Mouse (Mus musculus): ENCODE data around the gene Dpy19l1. TPM values are rescaled to one million over a fixed set of nuclear protein-coding genes. Genes with fewer than 3 reads are reported as not detected.

Gene Dpy19l1
- total RNA-seq, 1 experiment, result 54.1 TPM

- no peak for DNase-seq (ENCODE audit: low read depth, low spot score)
- Histone ChIP-seq H3K9ac (ENCODE audit: insufficient read depth, low read depth, low read length, poor library complexity, severe bottlenecking) (no peak overlapping the region), H3K36me3 (ENCODE audit: control insufficient read depth, insufficient read depth, low read length, poor library complexity, severe bottlenecking) (no peaks in the 10 kb centered on the region), H3K9me3 (ENCODE audit: control insufficient read depth, insufficient read depth, low read depth, low read length) (no peaks in the 10 kb centered on the region), H3K27ac (ENCODE audit: insufficient read depth, low read depth, low read length, poor library complexity, severe bottlenecking) (no peak overlapping the region), H3K4me3 (ENCODE audit: insufficient read depth in 1 of 2, low read depth in 1 of 2, low read length in 2 of 2, poor library complexity in 1 of 2, severe bottlenecking in 1 of 2) (no peak overlapping the region), H3K4me1 (ENCODE audit: control insufficient read depth in 2 of 2, insufficient read depth in 2 of 2, low read length in 2 of 2, poor library complexity in 1 of 2) (no peaks in the 10 kb centered on the region; a peak in 1 of 4 replicates)
- TF ChIP-seq MAFK (IDR thresholded peaks at IDR 0.05; ENCODE audit: insufficient read depth, low read depth, low read length) (no peak), CHD2 (IDR thresholded peaks at IDR 0.05; ENCODE audit: low read depth, low read length) (no peak), HCFC1 (IDR thresholded peaks at IDR 0.05; ENCODE audit: borderline replicate concordance, insufficient read depth, low read length) (no peak), ZNF384 (IDR thresholded peaks at IDR 0.05; ENCODE audit: low read depth, low read length) (no peak), ZC3H11A (IDR thresholded peaks at IDR 0.05; ENCODE audit: borderline replicate concordance, low read depth, low read length) (no peak)
- in situ Hi-C loops (cut with MboI; ENCODE audit: low sequenced_read_pairs in 2 of 2, unreplicated experiment in 2 of 2), result loop anchor here (10.0 to 25.0 kb wide), 2 partner anchors 376 to 389 kb away; no protein-coding TSS in a partner anchor
Measured at GRCm38 (mm10) chr9:24513290-24514077, 10.5 kb upstream of the Dpy19l1 start.

GRCm38 (mm10) chr9:24512121-24512539, 9.2 kb upstream of the Dpy19l1 start:
- in situ Hi-C loops (cut with MboI; ENCODE audit: low sequenced_read_pairs in 2 of 2, unreplicated experiment in 2 of 2), result loop anchor here (10.0 to 25.0 kb wide), 2 partner anchors 375 to 387 kb away; no protein-coding TSS in a partner anchor
- no peaks in the 10 kb centered on the region for H3K9me3 ChIP-seq (ENCODE audit: control insufficient read depth, insufficient read depth, low read depth, low read length)
- DNase-seq (ENCODE audit: low read depth, low spot score), result no peak
- no peak overlapping the region for H3K27ac ChIP-seq (ENCODE audit: insufficient read depth, low read depth, low read length, poor library complexity, severe bottlenecking)
- no peak overlapping the region for H3K4me3 ChIP-seq (ENCODE audit: insufficient read depth in 1 of 2, low read depth in 1 of 2, low read length in 2 of 2, poor library complexity in 1 of 2, severe bottlenecking in 1 of 2)
- no peaks in the 10 kb centered on the region for H3K36me3 ChIP-seq (ENCODE audit: control insufficient read depth, insufficient read depth, low read length, poor library complexity, severe bottlenecking)
- H3K4me1 ChIP-seq (ENCODE audit: control insufficient read depth in 2 of 2, insufficient read depth in 2 of 2, low read length in 2 of 2, poor library complexity in 1 of 2), result no peaks in the 10 kb centered on the region; a peak in 1 of 4 replicates
- TF ChIP-seq CHD2 (IDR thresholded peaks at IDR 0.05; ENCODE audit: low read depth, low read length) (no peak), ZNF384 (IDR thresholded peaks at IDR 0.05; ENCODE audit: low read depth, low read length) (no peak), HCFC1 (IDR thresholded peaks at IDR 0.05; ENCODE audit: borderline replicate concordance, insufficient read depth, low read length) (no peak), MAFK (IDR thresholded peaks at IDR 0.05; ENCODE audit: insufficient read depth, low read depth, low read length) (no peak), ZC3H11A (IDR thresholded peaks at IDR 0.05; ENCODE audit: borderline replicate concordance, low read depth, low read length) (no peak)
- H3K9ac ChIP-seq (ENCODE audit: insufficient read depth, low read depth, low read length, poor library complexity, severe bottlenecking), result no peak overlapping the region

- Histone ChIP-seq H3K4me3 (ENCODE audit: insufficient read depth in 1 of 2, low read depth in 1 of 2, low read length in 2 of 2, poor library complexity in 1 of 2, severe bottlenecking in 1 of 2) (no peak overlapping the region), H3K4me1 (ENCODE audit: control insufficient read depth in 2 of 2, insufficient read depth in 2 of 2, low read length in 2 of 2, poor library complexity in 1 of 2) (no peaks in the 10 kb centered on the region; a peak in 1 of 4 replicates), H3K9ac (ENCODE audit: insufficient read depth, low read depth, low read length, poor library complexity, severe bottlenecking) (no peak overlapping the region), H3K9me3 (ENCODE audit: control insufficient read depth, insufficient read depth, low read depth, low read length) (no peaks in the 10 kb centered on the region), H3K36me3 (ENCODE audit: control insufficient read depth, insufficient read depth, low read length, poor library complexity, severe bottlenecking) (no peaks in the 10 kb centered on the region), H3K27ac (ENCODE audit: insufficient read depth, low read depth, low read length, poor library complexity, severe bottlenecking) (no peak overlapping the region)
- no peak for TF ChIP-seq ZNF384 (IDR thresholded peaks at IDR 0.05; ENCODE audit: low read depth, low read length)
- no peak for TF ChIP-seq MAFK (IDR thresholded peaks at IDR 0.05; ENCODE audit: insufficient read depth, low read depth, low read length)
- TF ChIP-seq CHD2 (IDR thresholded peaks at IDR 0.05; ENCODE audit: low read depth, low read length), result no peak
- no peak for TF ChIP-seq ZC3H11A (IDR thresholded peaks at IDR 0.05; ENCODE audit: borderline replicate concordance, low read depth, low read length)
- TF ChIP-seq HCFC1 (IDR thresholded peaks at IDR 0.05; ENCODE audit: borderline replicate concordance, insufficient read depth, low read length), result no peak
- DNase-seq (ENCODE audit: low read depth, low spot score), result no peak
- in situ Hi-C loops (cut with MboI; ENCODE audit: low sequenced_read_pairs in 2 of 2, unreplicated experiment in 2 of 2), result loop anchor here (10.0 to 25.0 kb wide), 2 partner anchors 374 to 387 kb away; no protein-coding TSS in a partner anchor
Measured at GRCm38 (mm10) chr9:24511371-24512120, 8.6 kb upstream of the Dpy19l1 start.

GRCm38 (mm10) chr9:24508880-24509279, 5.9 kb upstream of the Dpy19l1 start:
- in situ Hi-C loops (cut with MboI; ENCODE audit: low sequenced_read_pairs in 2 of 2, unreplicated experiment in 2 of 2), result loop anchor here in 1 of 2 experiments (25.0 kb wide), 1 partner anchor 372 kb away; no protein-coding TSS in a partner anchor
- Histone ChIP-seq H3K9me3 (ENCODE audit: control insufficient read depth, insufficient read depth, low read depth, low read length) (no peaks in the 10 kb centered on the region), H3K4me1 (ENCODE audit: control insufficient read depth in 2 of 2, insufficient read depth in 2 of 2, low read length in 2 of 2, poor library complexity in 1 of 2) (no peaks in the 10 kb centered on the region; a peak in 2 of 4 replicates), H3K9ac (ENCODE audit: insufficient read depth, low read depth, low read length, poor library complexity, severe bottlenecking) (no peak overlapping the region), H3K4me3 (ENCODE audit: insufficient read depth in 1 of 2, low read depth in 1 of 2, low read length in 2 of 2, poor library complexity in 1 of 2, severe bottlenecking in 1 of 2) (no peak overlapping the region), H3K36me3 (ENCODE audit: control insufficient read depth, insufficient read depth, low read length, poor library complexity, severe bottlenecking) (no peaks in the 10 kb centered on the region), H3K27ac (ENCODE audit: insufficient read depth, low read depth, low read length, poor library complexity, severe bottlenecking) (no peak overlapping the region)
- no peak for DNase-seq (ENCODE audit: low read depth, low spot score)
- TF ChIP-seq MAFK (IDR thresholded peaks at IDR 0.05; ENCODE audit: insufficient read depth, low read depth, low read length), result no peak
- TF ChIP-seq HCFC1 (IDR thresholded peaks at IDR 0.05; ENCODE audit: borderline replicate concordance, insufficient read depth, low read length), result no peak
- TF ChIP-seq ZNF384 (IDR thresholded peaks at IDR 0.05; ENCODE audit: low read depth, low read length), result no peak
- no peak for TF ChIP-seq ZC3H11A (IDR thresholded peaks at IDR 0.05; ENCODE audit: borderline replicate concordance, low read depth, low read length)
- no peak for TF ChIP-seq CHD2 (IDR thresholded peaks at IDR 0.05; ENCODE audit: low read depth, low read length)
